Mouse (Mus musculus) heart, postnatal 4 days (tissue): ENCODE measurements around the gene Phf19. TPM values are rescaled to one million over a fixed set of nuclear protein-coding genes. Genes with fewer than 3 reads are reported as not detected.
A peak's percentile ranks its signal among the peaks of the same experiment; 100 is the strongest.

Experiments
- DNase-seq: peaks from one replicate; pipeline ENCODE4 v3.0.0; 2021
- total RNA-seq, 2 experiments: library from RNA; stranded (reverse); gene quantifications; 2 replicates each; pipeline ENCODE4 v1.2.3; 2021

Phf19 gene
- total RNA-seq, 2 experiments from 2014 or later: 6.2 to 6.6 TPM

- no peak for DNase-seq
These were observed 18.2 kb downstream of the Phf19 start for GRCm38 (mm10) chr2:34895503-34896113.

- DNase-seq: no peak
These were observed 19.9 kb downstream of the Phf19 start for GRCm38 (mm10) chr2:34893950-34894349.

GRCm38 (mm10) chr2:34884186-34884585 is 29.6 kb downstream of the Phf19 start:
- no peak for DNase-seq

GRCm38 (mm10) chr2:34883190-34883589 is 30.6 kb downstream of the Phf19 start:
- no peak for DNase-seq

GRCm38 (mm10) chr2:34882757-34883156 is 31.1 kb downstream of the Phf19 start:
- no peak for DNase-seq

- DNase-seq: no peak
These were observed 33.8 kb downstream of the Phf19 start for GRCm38 (mm10) chr2:34880054-34880453.

GRCm38 (mm10) chr2:34874816-34875345 is 38.9 kb downstream of the Phf19 start, which contains the start of gene Psmd5:
TSS of gene Psmd5 (minus strand) at chr2:34874968.
- DNase-seq: no peak

- DNase-seq: peak; percentile 16
These were observed 39.6 kb downstream of the Phf19 start, which contains the start of gene Cutal for GRCm38 (mm10) chr2:34874271-34874670. TSS of gene Cutal (plus strand) at chr2:34874396.

- peak; percentile 95 for DNase-seq
These were observed 43.0 kb downstream of the Phf19 start for GRCm38 (mm10) chr2:34870520-34871474.

- no peak for DNase-seq
These were observed 44.1 kb downstream of the Phf19 start for GRCm38 (mm10) chr2:34869680-34870079.

GRCm38 (mm10) chr2:34857728-34858127 is 56.1 kb downstream of the Phf19 start:
- no peak for DNase-seq

- DNase-seq: no peak
These were observed 58.6 kb downstream of the Phf19 start for GRCm38 (mm10) chr2:34855265-34855664.

GRCm38 (mm10) chr2:34847702-34848101 is 66.1 kb downstream of the Phf19 start:
- DNase-seq: no peak

Other genes starting within 250 kb of the Phf19 start
- 10 to 100 TPM; 53.5 to 59.8 TPM for gene Gapvd1, start 158.8 kb downstream of the Phf19 start, total RNA-seq
- 100 to 1,000 TPM; 417 to 448 TPM for gene Hspa5, start 142.1 kb downstream of the Phf19 start, total RNA-seq
- 10 to 100 TPM; 16.2 to 18.4 TPM for gene Rabepk, start 114.1 kb downstream of the Phf19 start, total RNA-seq
- gene Fbxw2, start 87.7 kb downstream of the Phf19 start, total RNA-seq: 10 to 100 TPM; 56.9 to 61.8 TPM
- not detected for gene Gm34653, start 81.0 kb downstream of the Phf19 start, total RNA-seq
- under 1 TPM; 0.41 to 0.90 TPM for gene Cutal, start 39.6 kb downstream of the Phf19 start, total RNA-seq
- 10 to 100 TPM; 17.1 to 17.7 TPM for gene Psmd5, start 39.1 kb downstream of the Phf19 start, total RNA-seq
- gene Traf1, start 47.7 kb upstream of the Phf19 start, total RNA-seq: 1 to 10 TPM in 1 of 2 experiments, under 1 TPM in 1; 0.41 to 1.7 TPM
- gene Hc, start 147.4 kb upstream of the Phf19 start, total RNA-seq: under 1 TPM in 1 of 2 experiments, not detected in 1; 0.07 TPM
- gene AI182371, start 187.5 kb upstream of the Phf19 start, total RNA-seq: under 1 TPM; 0.16 to 0.21 TPM
- gene Cntrl, start 195.5 kb upstream of the Phf19 start, total RNA-seq: 10 to 100 TPM; 14.5 to 14.8 TPM